Mouse (Mus musculus) intestine, embryonic 14.5 days (tissue): Measurements from ENCODE around the gene Nudt8. TPM values are rescaled to one million over a fixed set of nuclear protein-coding genes. Genes with fewer than 3 reads are reported as not detected.

Source experiments
- ATAC-seq: fragments of 200-750 bp; cut with Nextera tagmentation; replicated peaks from 2 replicates; pipeline ENCODE4 v1.8.0; 2017; ENCODE audit warnings: low read depth, moderate number of reproducible peaks, moderate TSS enrichment, moderate library complexity; ENCODE audit not compliant: low FRiP score, low TSS enrichment
- DNase-seq: peaks from one replicate; pipeline ENCODE4 v3.0.0-alpha.2; 2018; ENCODE audit warnings: low spot score
- H3K27ac ChIP-seq: fragments of 300-500 bp; sonication (generic); 2 replicates; pipeline ENCODE4 v1.5.1; 2014; ENCODE audit warnings: low read depth, mild to moderate bottlenecking, control low read depth
- H3K27me3 ChIP-seq: fragments of 300-500 bp; sonication (generic); replicated peaks from 2 replicates; pipeline ENCODE4 v1.6.1; 2014; ENCODE audit warnings: low read length, control low read depth; ENCODE audit not compliant: control insufficient read depth, insufficient read depth
- H3K36me3 ChIP-seq: fragments of 300-500 bp; sonication (generic); 2 replicates; pipeline ENCODE4 v1.6.1; 2014; ENCODE audit warnings: low read length, control low read depth; ENCODE audit not compliant: control insufficient read depth, insufficient read depth
- H3K4me1 ChIP-seq: fragments of 300-500 bp; sonication (generic); replicated peaks from 2 replicates; pipeline ENCODE4 v1.6.1; 2014; ENCODE audit warnings: low read length, control low read depth, mixed read lengths; ENCODE audit not compliant: control insufficient read depth, insufficient read depth
- H3K4me2 ChIP-seq: fragments of 300-500 bp; sonication (generic); 2 replicates; pipeline ENCODE4 v1.6.1; 2014; ENCODE audit warnings: low read length
- H3K4me3 ChIP-seq: fragments of 300-500 bp; sonication (generic); 2 replicates; pipeline ENCODE4 v1.5.1; 2014; ENCODE audit warnings: low read depth, low read length, control low read depth, mixed read lengths
- H3K9ac ChIP-seq: fragments of 300-500 bp; sonication (generic); 2 replicates; pipeline ENCODE4 v1.6.1; 2014; ENCODE audit warnings: mild to moderate bottlenecking, low read length
- H3K9me3 ChIP-seq: fragments of 300-500 bp; sonication (generic); 2 replicates; pipeline ENCODE4 v1.6.1; 2016; ENCODE audit warnings: low read length, control low read depth; ENCODE audit not compliant: control insufficient read depth
- WGBS: fragments of 180-500 bp; shearing (Covaris S2); extraction: QIAGEN DNeasy Blood & Tissue Kit; methylation state at CpG from one replicate; pipeline ENCODE4 v1.1.7; 2014; 5-methylcytosine and 5-hydroxymethylcytosine counted together
- polyA plus RNA-seq: library from polyadenylated mRNA; unstranded; fragments of >200 nt; fragmentation: Nextera tagmentation; extraction: Ambion mirVana; gene quantifications from 2 replicates; pipeline ENCODE4 v1.2.1, GENCODE M21; 2014

Gene Nudt8
- polyA plus RNA-seq, 1 experiment from 2014 or later = 42.7 TPM

GRCm38 (mm10) chr19:3980309-3980708 lies 20.1 kb upstream of the Nudt8 start:
- Histone ChIP-seq H3K4me2 (no peak overlapping the region), H3K4me3 (no peak overlapping the region), H3K9me3 (no peaks in the 10 kb centered on the region), H3K36me3 (no peaks in the 10 kb centered on the region), H3K27me3 (no peaks in the 10 kb centered on the region), H3K4me1 (peaks cover 12% of the 10 kb centered on the region), H3K9ac (no peak overlapping the region), H3K27ac (no peak overlapping the region)
- DNase-seq (peak; percentile 90), ATAC-seq (peak; percentile 69; the same call in 1 of the 2 replicates)
- 6% methylated on average over 4 of the region's 4 CpGs for WGBS

DNA sequence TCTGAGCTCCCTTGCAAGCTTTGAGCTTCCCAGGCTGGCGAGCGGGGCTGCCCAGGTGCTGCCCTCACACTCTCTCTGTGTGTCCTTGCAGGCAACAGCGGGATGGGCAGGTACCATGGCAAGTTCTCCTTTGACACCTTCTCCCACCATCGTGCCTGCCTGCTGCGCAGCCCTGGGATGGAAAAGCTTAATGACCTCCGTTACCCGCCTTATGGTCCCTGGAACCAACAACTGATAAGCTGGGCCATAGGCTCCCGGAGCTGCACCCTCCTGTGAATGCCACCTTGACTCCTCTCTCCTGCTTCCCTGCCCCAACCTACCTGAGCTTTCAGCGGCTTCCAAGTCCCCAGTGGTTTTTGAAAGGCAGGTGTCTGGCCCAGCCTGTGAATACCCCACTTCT lies 19.5 kb upstream of the Nudt8 start:
- no peaks in the 10 kb centered on the region for H3K9me3 ChIP-seq
- no peak overlapping the region for H3K27ac ChIP-seq
- no peaks in the 10 kb centered on the region for H3K36me3 ChIP-seq
- DNase-seq (no peak), ATAC-seq (no peak)
- no peak overlapping the region for H3K4me2 ChIP-seq
- no peaks in the 10 kb centered on the region for H3K27me3 ChIP-seq
- 68% methylated on average over 9 of the region's 9 CpGs for WGBS
- peaks cover 18% of the 10 kb centered on the region for H3K4me1 ChIP-seq
- H3K9ac ChIP-seq = no peak overlapping the region
- no peak overlapping the region for H3K4me3 ChIP-seq

DNA sequence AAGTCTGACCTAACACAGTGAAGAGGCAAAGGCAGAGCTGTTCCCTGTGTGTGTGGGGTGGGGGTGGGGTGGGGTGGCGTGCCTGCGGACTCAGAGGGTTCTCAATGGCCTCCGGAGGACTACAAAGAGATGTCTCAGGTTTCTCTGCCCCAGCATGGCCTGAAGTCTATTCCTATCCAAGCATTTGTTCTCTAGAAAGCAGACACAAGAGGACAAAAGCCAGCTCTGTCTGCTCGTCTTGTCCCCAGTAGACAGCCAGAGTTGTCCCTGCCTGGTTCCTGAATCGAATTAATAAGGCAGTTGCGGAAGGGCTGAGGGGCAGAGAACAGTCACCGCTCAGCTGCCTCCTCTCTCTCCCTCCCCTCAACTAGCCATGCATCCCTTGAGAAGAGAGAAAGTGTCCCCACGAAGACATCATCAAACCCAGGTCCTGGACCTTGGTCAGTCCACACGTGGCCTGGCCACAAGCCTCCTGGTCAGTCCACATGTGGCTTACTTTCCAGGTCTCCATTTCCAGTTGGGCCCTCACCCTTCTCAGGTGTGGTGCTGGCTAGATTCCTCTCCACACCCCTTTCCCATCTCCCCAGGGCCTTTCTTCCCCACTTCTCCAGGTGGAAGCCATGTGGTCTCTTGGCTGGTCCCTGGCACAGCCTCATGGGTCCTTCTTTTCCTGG lies 16.7 kb upstream of the Nudt8 start:
- Histone ChIP-seq H3K4me1 (peaks cover 30% of the 10 kb centered on the region), H3K27ac (no peak overlapping the region), H3K9ac (no peak overlapping the region), H3K4me3 (no peak overlapping the region), H3K9me3 (no peaks in the 10 kb centered on the region), H3K27me3 (no peaks in the 10 kb centered on the region), H3K36me3 (no peaks in the 10 kb centered on the region), H3K4me2 (no peak overlapping the region)
- no peak for DNase-seq
- 49% methylated on average over 9 of the region's 9 CpGs for WGBS
- no peak for ATAC-seq

DNA sequence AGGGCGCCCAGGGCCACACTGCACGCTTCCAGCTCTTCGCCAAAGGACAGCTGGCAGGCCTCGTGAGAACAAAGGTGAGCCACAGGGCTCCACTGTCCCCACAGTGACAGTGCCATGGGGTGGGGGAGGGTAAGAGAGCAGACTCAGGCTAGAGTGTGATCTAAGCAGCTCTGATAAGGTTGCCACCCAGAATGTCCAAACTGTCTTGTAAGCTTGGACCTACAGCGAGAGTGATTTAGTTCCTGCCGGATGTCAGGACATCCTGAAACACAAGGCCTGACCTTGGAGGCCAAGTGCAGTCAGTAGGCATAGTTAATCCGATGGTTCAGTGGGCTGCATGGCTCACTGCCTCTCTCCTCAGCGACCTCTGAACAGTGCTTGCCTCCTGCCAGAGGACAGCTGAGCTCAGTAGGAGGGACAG lies 15.1 kb upstream of the Nudt8 start:
- Histone ChIP-seq H3K27ac (no peak overlapping the region), H3K9ac (no peak overlapping the region), H3K9me3 (no peaks in the 10 kb centered on the region), H3K4me1 (peaks cover 30% of the 10 kb centered on the region), H3K4me3 (no peak overlapping the region), H3K27me3 (no peaks in the 10 kb centered on the region), H3K36me3 (no peaks in the 10 kb centered on the region), H3K4me2 (no peak overlapping the region)
- ATAC-seq = no peak; the same call in 1 of the 2 replicates
- 41% methylated on average over 8 of the region's 8 CpGs for WGBS
- no peak for DNase-seq

- Histone ChIP-seq H3K27ac (0 out of 2 replicates have a peak within 1 kb of the TSS, but pooled peaks have one; percentile 1), H3K4me3 (no peak within 1 kb of the TSS), H3K9me3 (no peaks in the 10 kb centered on the region), H3K4me1 (peaks cover 30% of the 10 kb centered on the region), H3K36me3 (no peaks in the 10 kb centered on the region), H3K27me3 (no peaks in the 10 kb centered on the region), H3K9ac (0 out of 2 replicates have a peak within 1 kb of the TSS, but pooled peaks have one; percentile 2), H3K4me2 (peak within 1 kb of the TSS; percentile 34)
- peak; percentile 84 for DNase-seq
- ATAC-seq = peak; percentile 70; the same call in 1 of the 2 replicates
- WGBS = 10% methylated on average over 8 of the region's 8 CpGs
These were observed 14.0 kb upstream of the Nudt8 start, which contains the start of gene Acy3 for GRCm38 (mm10) chr19:3986334-3986733. TSS of gene Acy3 (plus strand) at chr19:3986570.

- H3K4me3 ChIP-seq = no peak overlapping the region
- no peak for ATAC-seq
These were observed 12.3 kb upstream of the Nudt8 start for GRCm38 (mm10) chr19:3988066-3988465.

GRCm38 (mm10) chr19:3988750-3989149 lies 11.6 kb upstream of the Nudt8 start:
- Histone ChIP-seq H3K27me3 (no peaks in the 10 kb centered on the region), H3K4me3 (no peak overlapping the region), H3K27ac (no peak overlapping the region), H3K4me2 (no peak overlapping the region), H3K9ac (no peak overlapping the region), H3K36me3 (no peaks in the 10 kb centered on the region), H3K9me3 (no peaks in the 10 kb centered on the region), H3K4me1 (peaks cover 24% of the 10 kb centered on the region)
- DNase-seq = no peak
- 82% methylated on average over 4 of the region's 4 CpGs for WGBS
- no peak for ATAC-seq

More at GRCm38 (mm10) chr19:3988066-3988465, 12.3 kb upstream of the Nudt8 start:
- H3K27ac ChIP-seq = no peak overlapping the region
- WGBS = 86% methylated on average over 14 of the region's 14 CpGs
- H3K4me1 ChIP-seq = peaks cover 30% of the 10 kb centered on the region
- no peaks in the 10 kb centered on the region for H3K27me3 ChIP-seq
- H3K36me3 ChIP-seq = no peaks in the 10 kb centered on the region
- H3K9ac ChIP-seq = no peak overlapping the region
- no peaks in the 10 kb centered on the region for H3K9me3 ChIP-seq
- H3K4me2 ChIP-seq = no peak overlapping the region
- DNase-seq = no peak

DNA sequence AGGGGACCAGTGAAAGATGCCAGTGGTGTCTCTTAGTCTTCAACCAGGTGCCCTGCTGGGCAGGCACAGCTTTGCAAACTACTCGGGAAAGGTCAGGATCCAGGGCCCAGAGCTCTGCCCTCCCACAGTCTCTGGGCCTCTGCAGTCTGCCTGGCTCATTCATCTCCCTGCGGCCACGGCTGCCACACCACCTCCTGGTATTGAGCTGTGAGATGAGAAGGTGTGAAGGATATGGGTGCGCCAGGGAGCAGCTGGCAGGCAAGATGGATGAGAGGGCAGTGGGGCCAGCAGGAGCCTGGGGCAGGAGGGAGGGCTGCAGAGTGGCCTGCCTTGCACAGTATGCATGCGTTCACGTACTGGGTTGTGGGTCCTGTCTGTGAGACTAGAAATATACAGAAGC lies 9.6 kb upstream of the Nudt8 start:
- no peaks in the 10 kb centered on the region for H3K27me3 ChIP-seq
- no peak overlapping the region for H3K4me2 ChIP-seq
- H3K27ac ChIP-seq = no peak overlapping the region
- no peaks in the 10 kb centered on the region for H3K9me3 ChIP-seq
- H3K36me3 ChIP-seq = no peaks in the 10 kb centered on the region
- WGBS = 24% methylated on average over 6 of the region's 6 CpGs
- no peak for DNase-seq
- no peak for ATAC-seq
- H3K9ac ChIP-seq = no peak overlapping the region
- H3K4me1 ChIP-seq = peaks cover 14% of the 10 kb centered on the region
- H3K4me3 ChIP-seq = no peak overlapping the region

DNA sequence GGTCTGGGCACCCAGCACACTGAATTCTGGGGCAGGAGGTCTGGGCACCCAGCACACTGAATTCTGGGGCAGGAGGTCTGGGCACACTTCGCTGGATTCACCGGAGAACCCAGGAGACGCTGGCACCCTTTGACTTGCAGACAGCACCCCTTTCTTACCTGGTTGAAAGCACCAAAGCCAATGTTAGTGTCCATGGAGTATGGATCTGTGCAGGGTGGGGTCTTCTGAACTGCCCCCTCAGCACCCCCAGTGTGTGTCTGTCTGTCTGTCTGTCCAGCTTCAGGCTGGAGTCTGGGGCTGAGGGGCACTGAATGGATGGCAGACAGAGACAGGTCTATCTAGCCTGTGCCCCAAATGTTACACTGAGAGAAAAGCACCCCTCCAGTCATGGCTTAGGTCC lies 8.8 kb upstream of the Nudt8 start:
- ATAC-seq = no peak
- Histone ChIP-seq H3K4me3 (no peak overlapping the region), H3K4me2 (no peak overlapping the region), H3K27ac (no peak overlapping the region), H3K9me3 (no peaks in the 10 kb centered on the region), H3K4me1 (peaks cover 6% of the 10 kb centered on the region), H3K36me3 (no peaks in the 10 kb centered on the region), H3K27me3 (no peaks in the 10 kb centered on the region), H3K9ac (no peak overlapping the region)
- 89% methylated on average over 3 of the region's 3 CpGs for WGBS
- no peak for DNase-seq
